Mouse (Mus musculus) mouse trophoblast stem cell (cell line): ENCODE measurements around the gene Cep104.

ENCODE experiments used
- in situ Hi-C, 2 experiments: fragments of 300-500 bp; cut with MseI, MboI; formaldehyde crosslinking; loops; 2 replicates in 1 of 2; 3 replicates in 1 of 2; pipeline ENCODE4 v1.15.1; 2025

The Cep104 gene

GRCm38 (mm10) chr4:154028646-154029045, 53.7 kb downstream of the Cep104 start:
- in situ Hi-C loops, result no loop called here

GRCm38 (mm10) chr4:154037123-154037522, 62.1 kb downstream of the Cep104 start:
- in situ Hi-C loops, result no loop called here

GRCm38 (mm10) chr4:154042577-154042976, 67.6 kb downstream of the Cep104 start, which contains the start of gene Ccdc27:
Gene Ccdc27 (minus strand): TSS chr4:154042677.
- in situ Hi-C loops, result no loop called here

GRCm38 (mm10) chr4:154045837-154046236, 70.8 kb downstream of the Cep104 start:
- in situ Hi-C loops, result no loop called here

GRCm38 (mm10) chr4:154051401-154051800, 76.4 kb downstream of the Cep104 start:
- in situ Hi-C loops, result no loop called here

GRCm38 (mm10) chr4:154053065-154053464, 78.1 kb downstream of the Cep104 start:
- in situ Hi-C loops, result no loop called here

GRCm38 (mm10) chr4:154055482-154055881, 80.5 kb downstream of the Cep104 start:
- in situ Hi-C loops, result no loop called here

GRCm38 (mm10) chr4:154056046-154056445, 81.1 kb downstream of the Cep104 start:
- in situ Hi-C loops, result no loop called here

GRCm38 (mm10) chr4:154056661-154057060, 81.7 kb downstream of the Cep104 start:
- in situ Hi-C loops, result no loop called here

- in situ Hi-C loops, result no loop called here
Observed at GRCm38 (mm10) chr4:154057696-154058095, 82.7 kb downstream of the Cep104 start.
